Mouse (Mus musculus) G1E (cell line): Measurements from ENCODE around the gene Il17f.
"Not testable (repeated sequence)": the region's sequence is repeated elsewhere in the genome, so short reads cannot be mapped to it uniquely, and the experiment has no call there.

ENCODE experiments used
- CTCF ChIP-seq: IDR thresholded peaks from 2 replicates; pipeline ENCODE4 v1.5.1; 2012; ENCODE audit warnings: low read depth, low read length, inconsistent platforms, mixed read lengths
- GATA1 ChIP-seq: IDR thresholded peaks from 2 replicates; pipeline ENCODE4 v1.6.1; 2012; ENCODE audit warnings: borderline replicate concordance, low read length, inconsistent platforms, mixed read lengths
- GATA2 ChIP-seq: IDR thresholded peaks from 2 replicates; pipeline ENCODE4 v1.6.1; 2012; ENCODE audit warnings: low read depth, low read length, inconsistent platforms, borderline replicate concordance
- POLR2AphosphoS5 ChIP-seq: IDR thresholded peaks from 2 replicates; pipeline ENCODE4 v1.6.1; 2012; ENCODE audit warnings: low read depth, low read length, inconsistent platforms; ENCODE audit not compliant: insufficient replicate concordance

DNA sequence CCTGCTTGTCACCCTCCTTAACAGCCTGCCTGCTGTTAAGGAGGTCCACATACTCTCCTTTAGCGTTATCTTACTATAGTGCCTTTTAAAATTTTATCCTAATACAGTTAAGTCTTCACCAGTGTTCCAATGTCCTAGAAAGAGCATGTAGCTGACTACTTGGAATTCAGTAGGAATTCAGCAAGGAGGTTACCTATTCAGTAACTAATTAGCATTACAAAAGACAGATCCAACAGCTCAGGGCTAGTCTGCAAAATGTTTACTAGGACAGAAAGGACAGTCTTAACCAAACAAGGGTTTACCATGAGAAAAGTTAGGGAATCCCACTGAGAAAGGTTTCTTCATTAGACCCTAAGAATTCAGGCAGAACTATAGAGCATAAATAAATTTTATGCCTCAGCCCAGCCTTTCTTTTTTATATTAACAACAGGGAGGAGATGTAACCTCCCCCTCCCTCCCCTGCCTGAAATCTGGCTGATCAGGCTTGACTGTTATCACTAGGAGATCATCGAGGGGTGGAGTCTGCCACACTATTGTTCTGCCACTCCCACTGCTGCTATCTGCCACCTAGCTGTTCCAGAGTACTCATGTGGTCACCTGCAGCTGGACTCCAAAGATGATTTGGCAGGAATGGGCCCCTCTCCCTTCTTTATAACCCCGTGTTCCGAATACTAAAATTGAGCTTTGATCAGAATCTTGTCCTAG is 16.2 kb downstream of the Il17f start:
- TF ChIP-seq CTCF, GATA2, POLR2AphosphoS5, GATA1: not testable (repeated sequence)
